Mouse (Mus musculus): Measurements from ENCODE around the gene Cdk5rap3.
A peak's percentile ranks its signal among the peaks of the same experiment; 100 is the strongest.

Gene Cdk5rap3

DNA sequence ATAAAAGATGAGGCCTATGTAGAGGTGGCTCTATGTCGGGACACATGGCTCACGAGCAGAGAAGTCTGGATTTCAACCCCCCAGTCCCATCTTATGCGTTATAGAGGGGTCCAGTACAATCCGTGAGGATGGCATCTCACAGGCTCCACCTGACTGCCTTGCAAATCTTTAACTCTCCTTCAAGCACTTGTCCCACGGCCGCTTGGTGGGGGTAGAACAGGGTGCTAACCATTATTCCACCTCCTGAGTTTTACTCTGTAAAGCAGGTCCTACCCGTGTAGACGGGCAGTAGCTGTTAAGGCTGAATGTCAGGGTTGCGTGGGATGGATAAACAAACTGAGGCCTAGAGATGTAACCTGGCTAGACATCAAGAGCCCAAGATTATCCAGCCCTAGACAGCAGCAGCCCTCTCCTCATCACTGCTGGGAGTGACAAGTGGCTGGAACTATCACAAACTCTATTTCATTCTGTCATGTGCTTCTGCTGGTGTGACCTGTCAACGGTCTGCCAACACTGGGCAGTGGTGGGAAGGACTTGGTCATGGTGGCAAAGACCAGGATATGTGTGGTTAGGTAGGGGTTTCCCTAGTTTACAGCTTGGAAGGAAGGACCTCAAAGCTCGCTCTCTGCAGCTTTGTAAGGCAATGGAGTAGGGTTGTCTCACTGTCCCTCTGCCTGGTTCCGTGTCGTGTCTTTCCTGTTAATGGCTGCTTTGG lies 17.4 kb upstream of the Cdk5rap3 start:
- DNase-seq (ENCODE audit: low read depth, low spot score), result no peak

DNA sequence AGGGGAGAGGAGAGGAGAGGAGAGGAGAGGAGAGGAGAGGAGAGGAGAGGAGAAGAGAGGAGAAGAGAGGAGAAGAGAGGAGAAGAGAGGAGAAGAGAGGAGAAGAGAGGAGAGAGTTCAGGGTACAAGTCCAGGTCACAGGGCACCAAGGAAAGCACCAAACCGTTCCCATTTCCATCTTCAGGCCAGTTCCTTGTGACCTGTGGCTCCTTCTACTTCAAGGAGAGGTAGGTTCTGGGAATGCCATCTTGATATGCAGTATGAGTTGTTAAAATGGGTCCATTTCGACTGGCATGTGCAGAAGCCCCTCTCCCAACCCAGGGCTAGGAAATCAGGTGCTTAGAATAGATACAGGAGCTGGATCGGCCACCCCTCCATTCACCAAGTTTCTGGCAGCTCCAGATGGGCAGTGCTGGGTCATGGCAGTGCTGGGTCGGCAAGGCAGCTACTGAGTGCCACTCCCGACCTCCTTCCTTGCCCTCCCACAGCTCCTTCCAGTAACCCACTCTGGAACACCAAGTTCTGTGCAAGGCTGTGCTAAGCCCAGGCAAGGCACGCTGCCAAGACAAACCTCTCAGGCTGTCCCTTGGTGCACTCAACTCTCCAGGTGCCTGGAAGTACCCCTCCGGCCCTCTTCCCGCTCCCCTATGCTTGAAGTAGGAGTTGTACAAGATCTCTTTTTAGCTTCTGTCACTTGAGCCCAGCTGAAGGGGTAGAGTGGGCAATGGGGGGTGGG lies 15.2 kb upstream of the Cdk5rap3 start:
- DNase-seq (ENCODE audit: low read depth, low spot score), result no peak

DNA sequence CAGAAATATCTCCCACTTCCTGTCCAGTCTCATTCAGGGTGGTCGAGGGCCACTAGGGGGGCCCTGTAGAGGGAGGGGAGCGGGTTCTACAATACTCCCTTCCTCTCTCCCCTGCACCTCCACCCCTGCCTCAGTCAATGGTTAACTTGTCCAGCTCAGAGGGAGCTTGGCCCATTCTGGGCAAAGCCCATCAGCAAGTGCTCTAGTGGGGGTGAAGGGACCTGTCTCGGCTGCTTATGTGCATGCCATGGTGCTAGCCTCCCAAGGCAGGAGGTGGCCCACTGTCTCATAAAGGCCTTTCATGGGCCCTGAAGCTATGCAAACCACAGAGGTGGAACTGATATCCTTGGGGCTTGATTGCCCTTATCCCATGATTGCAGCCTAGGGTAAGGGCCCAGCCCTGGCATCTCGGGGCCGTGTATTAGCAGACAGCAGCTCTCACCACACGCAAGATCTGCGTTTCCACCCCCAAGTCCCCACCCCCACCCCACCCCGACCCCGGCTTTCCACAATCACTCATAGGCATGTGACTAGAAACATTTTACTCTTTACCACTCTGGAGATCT lies 13.6 kb upstream of the Cdk5rap3 start:
- DNase-seq (ENCODE audit: low read depth, low spot score), result no peak

DNA sequence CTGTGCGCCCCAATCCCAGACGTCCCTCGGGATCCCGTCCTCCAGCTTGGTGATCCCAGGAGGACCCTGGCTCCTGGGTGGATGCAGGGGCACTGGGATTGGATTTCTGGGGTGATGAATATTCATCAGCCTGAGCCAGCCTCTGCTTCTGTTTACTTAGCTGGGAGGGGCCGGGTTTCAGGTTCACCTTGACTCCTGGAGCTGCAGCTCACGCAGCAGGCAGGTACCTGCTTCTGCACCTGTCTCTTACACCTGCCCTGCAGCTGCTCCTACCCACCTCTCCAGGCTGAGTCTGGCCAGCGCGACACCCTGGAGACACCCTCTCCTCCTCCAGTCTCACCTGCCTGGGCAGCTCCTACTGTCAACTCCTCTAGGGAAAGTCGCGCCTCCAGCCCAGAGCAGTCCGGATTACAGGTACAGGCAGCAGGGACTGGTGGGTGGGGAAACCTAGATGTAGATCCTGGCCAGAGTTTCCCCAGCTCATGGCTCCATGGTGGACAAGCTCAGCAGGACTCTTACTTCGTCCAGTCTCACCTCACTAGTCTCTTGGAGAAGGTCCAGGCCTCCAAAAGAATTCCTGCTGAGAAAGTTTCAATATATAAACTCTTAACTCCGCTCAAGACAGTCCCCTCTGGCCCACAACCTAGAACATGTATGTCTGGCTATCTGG lies 12.9 kb upstream of the Cdk5rap3 start:
- DNase-seq (ENCODE audit: low read depth, low spot score), result no peak

DNA sequence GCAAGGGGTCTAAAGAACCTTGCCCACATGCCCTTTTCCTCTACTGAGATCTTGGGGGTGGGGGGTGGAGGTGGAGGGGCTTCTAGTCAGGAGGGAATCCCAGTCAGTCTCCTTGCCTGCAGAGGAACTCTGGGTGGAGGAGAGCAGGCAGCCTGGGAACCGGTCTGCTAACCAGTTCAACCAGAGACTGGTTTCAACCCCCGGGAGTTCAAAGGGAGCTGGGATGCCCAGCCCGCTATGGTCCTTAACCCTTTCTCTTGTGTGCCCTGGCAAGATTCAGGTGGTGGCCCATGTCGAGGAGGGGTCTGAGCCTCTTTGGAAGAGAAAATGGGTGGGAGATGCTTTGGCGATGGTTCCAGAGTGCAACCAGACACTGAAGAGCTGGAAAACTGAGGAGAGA lies 12.4 kb upstream of the Cdk5rap3 start:
- DNase-seq (ENCODE audit: low read depth, low spot score), result no peak

DNA sequence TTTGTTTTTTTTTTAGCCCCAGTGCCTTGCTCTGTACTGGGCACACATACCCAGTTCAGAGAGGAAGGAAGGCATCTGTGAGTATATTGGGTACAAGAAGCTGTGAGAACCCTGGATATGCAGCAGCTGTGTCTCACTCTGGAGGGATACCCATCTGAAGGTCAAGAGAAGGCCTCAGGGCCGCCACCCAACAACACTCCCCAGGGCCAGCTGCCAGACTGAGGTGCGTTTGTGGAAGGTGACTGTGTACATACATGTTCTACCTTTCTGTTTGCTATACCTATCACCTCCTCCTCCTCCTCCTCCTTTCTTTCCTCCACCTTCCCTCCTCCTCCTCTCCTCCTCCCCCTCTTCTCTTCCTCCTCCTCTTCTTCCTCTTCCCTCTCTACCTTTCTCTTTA lies 11.8 kb upstream of the Cdk5rap3 start, which contains the start of gene Prr15l:
TSS of gene Prr15l (plus strand) at position 17 of the 400 bp plus-strand sequence.
- DNase-seq (ENCODE audit: low read depth, low spot score), result no peak

DNA sequence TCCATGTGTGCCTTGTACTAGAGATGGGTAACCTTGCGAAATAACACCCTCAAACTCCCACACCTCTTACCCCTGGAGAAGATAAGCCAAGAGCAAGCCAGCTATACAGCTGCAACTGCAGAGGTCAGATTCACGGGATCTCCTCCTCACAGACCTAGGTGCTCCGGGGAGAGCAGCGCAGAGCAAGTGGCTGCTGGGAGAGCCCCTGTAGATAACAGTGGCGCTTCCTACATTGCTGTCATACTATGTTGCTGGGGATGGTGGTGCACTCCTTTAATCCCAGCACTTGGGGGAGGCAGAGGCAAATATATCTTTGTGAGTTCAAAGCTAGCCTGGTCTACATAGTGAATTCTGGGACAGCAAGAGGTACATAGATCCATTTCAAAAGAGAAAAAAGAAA lies 10.3 kb upstream of the Cdk5rap3 start:
- DNase-seq (ENCODE audit: low read depth, low spot score), result no peak

DNA sequence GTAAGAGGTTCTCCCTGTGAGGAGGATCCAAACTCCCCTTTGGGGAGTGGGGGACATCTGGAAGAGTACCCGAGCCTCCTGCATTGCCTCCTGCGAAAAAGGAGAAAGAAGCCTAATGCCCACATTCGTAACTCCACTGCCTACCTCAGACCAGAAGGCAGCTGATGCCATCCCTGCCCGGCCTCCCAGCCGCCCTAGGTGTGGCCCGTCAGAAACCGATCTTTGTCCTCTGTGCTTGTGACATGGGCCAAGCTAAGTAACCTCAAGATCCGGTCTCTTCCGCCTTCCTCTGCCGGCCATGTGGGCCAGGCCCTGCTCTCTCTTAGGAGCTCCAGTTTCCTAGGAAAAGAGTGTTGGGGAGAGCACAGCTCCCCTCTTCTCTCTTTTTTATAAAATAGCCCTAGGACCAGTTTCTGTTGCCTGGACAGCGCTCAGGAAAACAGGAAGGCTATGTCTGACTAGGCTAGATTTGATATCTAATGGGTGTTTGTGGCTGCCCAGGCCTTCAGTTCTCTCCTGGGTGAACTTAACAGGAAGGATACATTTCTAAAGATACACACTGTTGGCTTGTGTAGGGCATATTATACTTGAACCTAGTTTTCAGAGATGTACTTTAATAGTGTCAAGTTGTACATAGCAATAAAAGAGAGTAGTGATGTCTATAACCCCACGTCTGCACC lies 9.3 kb upstream of the Cdk5rap3 start:
- no peak for DNase-seq (ENCODE audit: low read depth, low spot score)

DNA sequence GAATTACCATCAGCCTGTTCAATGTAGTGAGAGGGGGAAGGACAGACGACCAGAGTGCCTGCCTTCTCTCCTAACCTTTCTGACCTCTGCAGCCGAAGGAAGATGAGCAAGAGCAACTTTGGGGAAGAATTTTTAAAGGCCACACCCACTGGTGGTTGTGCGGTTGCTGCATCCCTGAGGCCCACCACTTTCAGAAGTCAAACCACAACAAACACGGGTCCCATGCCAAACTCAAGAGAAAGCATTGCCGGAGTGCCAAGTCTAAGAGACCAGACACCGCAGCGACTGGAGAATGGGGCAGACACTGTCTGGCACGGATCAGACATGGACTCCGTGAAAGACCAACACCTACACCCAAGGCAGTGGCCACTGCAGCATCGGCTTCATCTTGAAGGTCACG lies 8.6 kb upstream of the Cdk5rap3 start:
- no peak for DNase-seq (ENCODE audit: low read depth, low spot score)

DNA sequence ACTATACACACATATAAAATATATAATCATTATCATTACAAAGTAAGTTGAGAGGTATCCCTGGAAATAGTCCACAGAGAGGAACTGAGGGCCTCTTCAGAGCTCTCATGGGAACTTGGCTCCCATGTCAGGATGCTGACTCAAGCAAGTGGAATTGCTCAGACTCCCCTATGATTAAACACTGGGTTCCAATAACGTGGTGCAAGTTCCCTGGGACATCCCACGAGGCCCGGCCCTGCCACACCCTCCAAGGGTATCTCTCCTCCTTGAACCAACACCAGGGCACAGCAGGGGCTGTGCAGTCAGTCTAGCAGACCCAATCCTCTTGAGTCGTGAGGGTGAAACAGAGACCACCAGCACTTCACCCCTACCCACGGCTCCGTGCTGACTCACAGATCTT lies 2.7 kb upstream of the Cdk5rap3 start:
- DNase-seq (ENCODE audit: low read depth, low spot score), result peak; percentile 85

DNA sequence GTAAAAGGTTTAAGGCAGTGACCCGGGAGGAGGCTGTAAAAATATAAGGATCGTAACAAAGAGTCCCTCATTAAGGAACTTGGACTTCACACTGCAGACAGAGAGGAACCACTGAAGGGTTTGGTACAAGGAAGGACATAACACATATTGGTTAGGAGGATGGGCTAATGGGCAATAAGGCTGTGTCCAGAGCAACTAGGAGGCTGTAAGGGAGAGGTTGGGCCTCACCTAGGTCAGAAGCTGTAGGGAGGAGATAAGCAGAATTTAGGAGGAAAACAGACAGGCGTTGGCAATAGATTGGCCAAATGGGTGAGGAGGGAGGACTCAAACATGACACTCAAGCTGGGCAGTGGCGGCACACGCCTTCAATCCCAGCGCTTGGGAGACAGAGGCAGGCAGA lies 1.1 kb upstream of the Cdk5rap3 start:
- no peak for DNase-seq (ENCODE audit: low read depth, low spot score)

DNA sequence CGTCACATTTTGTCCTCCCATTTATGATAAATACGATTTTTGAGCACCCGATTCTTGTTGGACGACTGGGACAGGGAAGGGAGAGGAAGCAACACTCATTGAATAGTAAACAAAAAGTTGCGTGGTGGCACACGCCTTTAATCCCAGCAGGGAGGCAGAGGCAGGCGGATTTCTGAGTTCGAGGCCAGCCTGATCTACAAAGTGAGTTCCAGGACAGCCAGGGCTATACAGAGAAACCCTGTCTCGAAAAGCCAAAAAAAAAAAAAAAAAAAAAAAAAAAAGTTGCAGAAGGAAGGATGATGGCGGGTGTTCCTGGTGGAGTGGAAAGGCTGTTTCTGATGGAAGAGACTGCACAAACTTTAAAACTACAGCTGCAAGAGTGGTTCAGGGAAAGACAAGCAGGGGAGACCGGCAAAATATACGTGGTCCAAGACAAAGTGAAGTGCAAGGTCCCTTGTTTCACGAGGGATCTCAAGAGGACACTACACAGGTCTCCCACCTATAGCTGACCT lies 645 bp upstream of the Cdk5rap3 start:
- DNase-seq (ENCODE audit: low read depth, low spot score), result peak; percentile 17

DNA sequence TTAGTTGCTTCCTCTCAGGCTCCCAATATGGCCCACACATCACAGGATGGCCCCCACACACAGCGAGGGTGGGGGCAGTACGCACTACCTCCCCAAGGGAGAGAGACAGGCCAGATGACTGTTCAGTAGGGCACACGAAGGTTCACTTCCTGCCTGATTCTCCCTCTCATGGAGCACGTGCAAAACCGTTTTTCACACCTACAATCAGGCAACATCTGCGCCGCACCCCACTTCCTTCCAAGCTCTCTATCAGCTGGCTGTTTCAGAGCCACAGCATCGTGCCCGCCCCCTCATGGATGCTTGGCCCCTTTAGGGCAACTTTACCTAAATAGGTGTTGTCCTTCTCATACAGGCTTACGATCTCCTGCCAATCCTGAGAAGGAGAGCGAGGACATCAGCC lies 3.6 kb downstream of the Cdk5rap3 start:
- no peak for DNase-seq (ENCODE audit: low read depth, low spot score)

DNA sequence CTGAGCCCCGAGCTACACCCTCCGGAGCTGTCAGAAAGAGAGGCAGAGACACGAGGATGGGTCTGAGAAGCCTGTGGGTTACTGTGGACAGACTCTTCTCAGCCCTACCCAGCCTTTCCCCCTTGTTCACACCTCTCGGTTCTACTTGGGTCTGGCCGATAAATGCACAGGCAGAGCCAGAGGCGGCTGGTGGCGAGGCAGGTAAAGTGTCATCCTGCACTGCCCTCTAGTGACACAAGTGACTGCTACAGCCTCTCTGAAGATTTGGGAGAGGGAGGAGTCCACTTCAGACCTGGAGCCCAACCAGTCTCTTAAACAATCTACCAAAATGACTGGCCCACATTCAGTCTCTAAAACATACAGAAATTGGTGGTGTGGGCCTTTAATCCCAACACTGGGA lies 6.3 kb downstream of the Cdk5rap3 start:
- DNase-seq (ENCODE audit: low read depth, low spot score), result peak; percentile 92

DNA sequence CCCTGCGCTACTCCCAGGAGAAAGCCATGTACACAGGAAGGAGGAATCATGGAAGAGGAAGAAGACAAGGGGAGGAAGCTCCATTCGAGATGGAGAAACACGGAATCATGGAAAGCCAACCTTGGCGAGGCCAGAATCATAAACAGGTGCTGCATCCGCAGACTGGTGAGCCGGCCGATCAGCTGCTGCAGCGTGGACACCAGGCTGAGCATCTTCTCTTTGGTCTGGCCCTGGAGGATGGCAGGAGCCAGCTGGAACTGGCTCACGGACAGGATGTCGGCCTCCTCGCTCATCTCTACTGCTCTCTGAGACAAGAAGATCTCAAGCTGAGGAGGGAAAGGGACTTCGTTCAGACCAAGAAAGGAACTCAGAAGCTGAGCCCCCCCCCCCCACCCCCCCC lies 7.7 kb downstream of the Cdk5rap3 start:
- DNase-seq (ENCODE audit: low read depth, low spot score), result no peak

DNA sequence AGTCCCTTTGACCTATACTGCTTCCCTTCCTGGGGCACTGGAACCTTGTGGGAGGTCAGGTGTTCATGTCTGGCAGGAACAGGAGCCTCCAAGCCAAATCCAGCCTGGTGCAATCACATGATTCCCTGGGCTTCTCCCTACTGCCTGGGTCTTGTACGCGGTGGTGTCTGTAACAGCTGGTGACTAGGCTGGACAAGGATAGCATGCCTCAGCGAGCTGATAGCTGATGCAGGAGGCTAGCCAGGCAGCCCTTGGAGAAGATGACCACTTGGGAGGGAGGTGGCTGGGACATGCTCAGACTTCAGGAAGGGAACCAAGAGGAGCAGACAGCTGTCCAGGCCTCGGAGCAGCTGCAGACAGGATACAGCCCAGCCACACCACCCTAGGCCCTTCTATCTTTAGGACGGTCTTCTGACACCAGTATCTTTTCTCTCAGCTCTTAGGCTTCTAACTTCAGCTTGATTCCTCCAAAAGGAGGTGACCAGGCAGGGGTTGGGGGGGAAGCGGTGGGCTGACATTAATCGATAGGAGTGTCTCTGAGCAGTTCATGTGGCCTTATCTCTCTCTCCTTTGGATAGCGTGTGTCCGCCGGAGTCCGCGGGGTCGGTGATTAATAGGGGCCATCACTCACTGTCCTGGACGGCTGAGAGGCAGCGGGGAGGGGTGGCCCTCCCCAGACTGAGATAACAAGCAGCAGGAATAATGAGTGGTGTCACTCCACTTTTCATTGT lies 9.7 kb downstream of the Cdk5rap3 start:
- no peak for DNase-seq (ENCODE audit: low read depth, low spot score)

DNA sequence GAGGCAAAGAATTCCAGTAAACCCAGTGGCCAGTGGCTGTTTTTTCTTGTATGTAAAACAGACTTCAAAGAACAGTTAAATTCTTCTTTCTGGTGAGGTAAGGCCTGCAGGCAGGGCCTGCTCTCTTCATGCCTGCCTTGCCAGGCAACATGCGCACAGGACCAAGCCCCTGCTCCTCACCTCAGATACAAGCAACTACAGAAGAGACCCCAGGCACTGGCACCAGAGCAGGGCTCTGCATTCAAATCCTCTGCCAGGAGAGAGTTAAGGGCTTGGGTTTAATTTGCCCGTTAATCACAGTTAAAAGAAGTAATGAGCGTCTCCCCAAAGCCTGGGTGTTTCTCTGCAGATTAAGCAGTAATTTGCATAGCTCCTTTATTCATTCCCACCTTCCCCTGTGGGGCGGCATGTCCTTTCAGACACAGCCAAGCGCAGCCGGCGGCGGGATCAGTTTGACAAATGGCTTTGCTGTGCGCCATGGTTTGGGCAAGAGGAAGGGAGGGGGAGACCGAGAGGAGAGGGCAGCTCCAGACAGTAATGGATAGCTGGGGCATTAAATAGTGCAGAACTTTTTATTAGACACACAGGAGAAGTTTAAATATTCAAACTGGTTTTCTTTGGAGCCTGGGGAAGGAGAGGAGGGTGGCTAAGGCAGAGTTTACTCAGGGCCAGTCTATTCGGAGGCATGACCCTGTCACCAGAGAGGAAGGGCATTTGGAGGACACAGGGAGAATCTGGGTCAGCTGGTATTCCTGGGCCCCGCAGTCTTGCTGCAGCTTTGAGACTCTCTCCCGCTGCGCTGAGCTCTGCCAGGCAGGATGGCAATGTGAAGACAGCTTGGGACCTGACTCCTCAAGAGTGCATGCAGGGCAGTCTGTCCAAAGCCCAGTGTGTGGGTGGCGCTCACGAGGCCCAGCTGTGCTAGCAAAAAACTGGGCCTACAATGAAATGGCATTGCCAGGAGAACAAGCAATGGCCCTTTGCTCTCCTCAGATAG lies 13.4 kb downstream of the Cdk5rap3 start:
- DNase-seq (ENCODE audit: low read depth, low spot score), result no peak

DNA sequence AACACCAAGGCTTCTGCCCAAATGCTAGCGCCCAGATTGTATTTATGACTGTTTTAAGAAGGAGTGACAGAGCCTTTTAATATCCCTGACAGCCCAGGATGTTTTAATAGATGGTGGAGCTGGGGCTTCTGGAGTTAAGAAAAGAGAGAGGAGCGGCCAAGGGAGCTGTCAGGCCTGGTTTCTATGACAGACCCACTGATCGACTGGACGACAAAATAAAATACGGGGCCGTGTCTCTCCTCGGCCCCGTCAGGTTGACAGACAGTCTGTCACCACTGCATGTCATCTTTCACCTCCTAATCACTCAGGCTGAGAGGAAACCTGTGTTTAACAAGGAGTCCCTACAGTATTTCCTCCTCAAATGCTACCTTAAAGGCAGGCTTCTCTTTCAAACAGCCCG lies 15.0 kb downstream of the Cdk5rap3 start:
- DNase-seq (ENCODE audit: low read depth, low spot score), result no peak

DNA sequence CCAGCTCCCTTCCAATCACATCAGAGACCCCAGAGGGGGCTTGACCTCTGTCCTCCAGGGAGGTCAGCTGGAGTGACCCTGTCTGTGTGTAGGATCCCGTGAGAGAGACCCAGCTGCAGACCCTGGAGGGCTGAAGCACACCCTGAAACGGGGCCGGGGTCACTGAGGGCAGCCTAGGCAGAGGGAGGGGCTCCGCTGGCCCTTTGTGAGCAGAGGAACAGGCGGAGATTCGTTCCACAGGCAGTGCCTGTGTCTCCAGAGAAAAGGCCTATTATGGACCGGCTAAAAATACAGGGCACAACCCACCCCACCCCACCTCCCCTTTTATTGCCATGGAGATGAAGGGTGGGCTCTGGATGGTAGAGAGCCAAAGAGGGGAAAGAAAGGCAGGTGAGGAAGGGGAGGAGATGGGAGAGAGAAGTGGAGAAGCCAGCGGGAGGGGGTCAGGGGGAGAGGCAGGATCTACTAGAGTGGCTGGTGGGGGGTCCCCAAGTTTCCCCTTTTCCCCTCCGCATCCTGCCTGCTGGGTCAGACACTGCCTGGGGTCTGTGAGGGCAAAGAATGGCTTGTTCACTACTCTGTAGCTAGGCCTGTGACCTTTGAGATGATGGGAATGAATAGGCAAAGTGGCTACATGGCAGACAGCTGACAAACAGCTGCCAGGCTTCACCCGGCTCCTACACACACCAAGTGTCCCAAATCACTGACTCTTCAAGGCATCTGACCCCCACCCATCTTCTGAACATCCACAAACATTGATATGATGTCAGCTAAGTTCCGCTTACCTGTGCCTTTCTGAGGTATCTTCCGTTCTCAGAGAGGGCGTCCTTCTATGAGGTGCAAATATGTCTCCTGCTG lies 16.6 kb downstream of the Cdk5rap3 start:
- DNase-seq (ENCODE audit: low read depth, low spot score), result no peak
